Comparison of ENCODE assay signal across 16 mouse cellular contexts in the genomic region with DNA sequence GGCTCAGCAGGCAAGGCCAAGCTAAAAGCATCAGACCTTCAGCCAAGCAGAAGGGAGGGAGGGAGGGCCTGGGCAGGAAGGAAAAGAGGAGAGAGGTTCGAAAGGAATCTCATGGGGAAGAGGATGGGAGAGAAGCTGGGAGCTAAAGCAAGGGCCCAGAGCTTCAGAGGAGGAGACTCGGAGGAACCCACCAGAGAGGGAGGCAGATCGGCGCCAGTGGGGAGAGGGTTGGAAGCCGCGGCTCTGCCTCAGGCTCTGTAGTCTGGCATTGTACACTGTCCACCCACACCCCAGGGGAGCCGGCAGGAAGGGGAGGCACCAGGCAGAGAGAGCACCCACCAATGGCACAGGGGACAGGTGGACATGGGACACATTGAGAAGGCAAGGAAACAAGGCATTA.
"Had no signal": no experiment of that assay in that cellular context is flagged by ENCODE, and none has a peak within 500 bp of the region (broad histone marks: within the 10 kb centered on the region; RNA-seq: fewer than 3 reads in every experiment).

No protein-coding gene starts in this region.

- H3K27me3 ChIP-seq: limb, embryonic 15.5 days; liver, embryonic 12.5 days; neural tube, embryonic 15.5 days; stomach, embryonic 15.5 days had no signal

- H3K27ac ChIP-seq: kidney, postnatal 0 days; left cerebral cortex, adult 2 months; limb, embryonic 15.5 days; liver, embryonic 12.5 days; midbrain, embryonic 10.5 days; neural tube, embryonic 15.5 days; stomach, embryonic 15.5 days had no signal

- H3K9me3 ChIP-seq: limb, embryonic 15.5 days; liver, embryonic 12.5 days; midbrain, embryonic 10.5 days; neural tube, embryonic 15.5 days; stomach, embryonic 15.5 days had no signal

- H3K36me3 ChIP-seq: liver, embryonic 12.5 days; midbrain, embryonic 10.5 days; neural tube, embryonic 15.5 days had no signal

- H3K4me3 ChIP-seq: left cerebral cortex, adult 2 months; limb, embryonic 15.5 days; liver, embryonic 12.5 days; midbrain, embryonic 10.5 days; myocyte; neural tube, embryonic 15.5 days; stomach, embryonic 15.5 days had no signal

- DNase-seq: kidney, adult 9 months; kidney, postnatal 36 days; lung, embryonic 14.5 days; lung, postnatal 10 days; lung, postnatal 4 days; midbrain, embryonic 14.5 days; retina, postnatal 1 day; thymus, postnatal 4 days had no signal

- H3K4me1 ChIP-seq: liver, embryonic 12.5 days had no signal
